ENCODE assay signal across 8 mouse cellular contexts in the genomic region with DNA sequence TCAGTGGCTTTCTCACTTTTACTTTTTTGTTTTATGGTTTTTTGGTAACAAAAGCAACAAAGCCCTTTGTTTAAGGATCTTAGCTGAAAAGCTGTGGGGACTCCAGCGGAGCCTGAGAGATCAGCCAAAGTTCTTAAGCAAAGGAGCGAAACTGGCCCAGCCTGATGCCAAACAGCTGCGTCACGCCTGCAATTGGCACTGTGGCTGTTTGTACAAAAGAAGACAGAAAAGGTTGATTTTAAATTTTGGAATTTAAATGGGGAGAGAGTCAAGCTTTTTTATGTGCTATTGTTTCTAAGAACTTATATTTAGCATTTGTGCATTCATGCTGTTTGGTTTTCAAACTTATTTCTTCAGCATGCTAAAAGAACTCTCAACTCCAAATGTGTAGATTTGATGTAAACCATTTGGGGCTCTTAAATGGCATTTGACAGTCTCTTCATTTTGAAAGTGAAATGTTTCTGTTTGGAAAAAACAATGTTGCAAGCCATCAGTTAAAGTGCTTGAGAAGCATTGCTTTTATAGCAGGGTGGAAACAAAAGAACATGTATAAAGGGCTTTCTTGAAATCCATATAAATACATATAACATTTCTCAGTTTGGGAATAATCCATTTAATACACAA.
DNase-seq lines count a peak whose midpoint lies in the region; ATAC-seq lines count a peak whose summit lies in the region.
"Had no signal": no experiment of that assay in that cellular context is flagged by ENCODE, and none has a peak within 500 bp of the region (broad histone marks: within the 10 kb centered on the region; RNA-seq: fewer than 3 reads in every experiment).

No protein-coding gene starts in this region.

- ATAC-seq in embryonic facial prominence, embryonic 13.5 days (ENCODE audit: insufficient number of reproducible peaks, insufficient read depth, low FRiP score, low TSS enrichment, low read depth), result no peak

- H3K4me1 ChIP-seq in embryonic facial prominence, embryonic 13.5 days, result peaks cover 10% of the 10 kb centered on the region; the same call in 1 of the 2 replicates

- no peak overlapping the region for H3K9ac ChIP-seq in embryonic facial prominence, embryonic 13.5 days

- no peaks in the 10 kb centered on the region for H3K36me3 ChIP-seq in embryonic facial prominence, embryonic 13.5 days

- peak overlapping the region; percentile 64 for H3K27ac ChIP-seq in embryonic facial prominence, embryonic 13.5 days

- WGBS in embryonic facial prominence, embryonic 13.5 days, result 22% methylated on average over 4 of the region's 4 CpGs

- H3K27me3 ChIP-seq in embryonic facial prominence, embryonic 13.5 days, result no peaks in the 10 kb centered on the region

- DNase-seq in kidney, postnatal 4 days, result peak; percentile 49 to 50
- no peak for DNase-seq in kidney, adult 11 months
- peak; percentile 53 for DNase-seq in gastrocnemius, postnatal 10 days
- DNase-seq in lung, postnatal 25 days (ENCODE audit: low spot score), result peak; percentile 49
- DNase-seq in spleen, adult 12 weeks (ENCODE audit: low spot score), result no peak
- DNase-seq in left cerebral cortex, adult 8-10 months (ENCODE audit: low spot score in 2 of 2), result no peak
- DNase-seq: thymus, adult 2 months had no signal

- no peaks in the 10 kb centered on the region for H3K9me3 ChIP-seq in embryonic facial prominence, embryonic 13.5 days

- H3K4me3 ChIP-seq in embryonic facial prominence, embryonic 13.5 days, result no peak overlapping the region

- no peak overlapping the region for H3K4me2 ChIP-seq in embryonic facial prominence, embryonic 13.5 days

Comparison
In these comparisons a context has a peak if more than half of its experiments do, and no peak if none do; other contexts are left out.
1. DNase-seq: peak in kidney, postnatal 4 days (2 of 2), gastrocnemius, postnatal 10 days (single experiment) and lung, postnatal 25 days (single experiment); none in kidney, adult 11 months (single experiment), spleen, adult 12 weeks (single experiment) and left cerebral cortex, adult 8-10 months (0 of 2).